Mouse (Mus musculus) liver, postnatal 0 days (tissue): ENCODE data around the gene Stmn1. TPM values are rescaled to one million over a fixed set of nuclear protein-coding genes. Genes with fewer than 3 reads are reported as not detected.
A peak's percentile ranks its signal among the peaks of the same experiment; 100 is the strongest.

Source experiments
- ATAC-seq: fragments of 200-750 bp; cut with Nextera tagmentation; 2 replicates; pipeline ENCODE4 v1.8.0; 2017; ENCODE audit warnings: mild to moderate bottlenecking, moderate library complexity
- DNase-seq: peaks from one replicate; pipeline ENCODE4 v3.0.0-alpha.2; 2016
- H3K27ac ChIP-seq: fragments of 300-500 bp; sonication (generic); 2 replicates; pipeline ENCODE4 v1.5.1; 2014; ENCODE audit warnings: antibody characterized with exemption, moderate library complexity, mild to moderate bottlenecking, low read depth
- H3K27me3 ChIP-seq: fragments of 300-500 bp; sonication (generic); 2 replicates; pipeline ENCODE4 v1.6.1; 2014; ENCODE audit warnings: low read length, control low read depth, mixed read lengths; ENCODE audit not compliant: insufficient read depth
- H3K36me3 ChIP-seq: fragments of 300-500 bp; sonication (generic); replicated peaks from 2 replicates; pipeline ENCODE4 v1.6.1; 2014; ENCODE audit warnings: mild to moderate bottlenecking, control low read depth, low read length, moderate library complexity, mixed read lengths; ENCODE audit not compliant: insufficient read depth
- H3K4me1 ChIP-seq: fragments of 300-500 bp; sonication (generic); 2 replicates; pipeline ENCODE4 v1.6.1; 2014; ENCODE audit warnings: antibody characterized with exemption, mild to moderate bottlenecking, control low read depth; ENCODE audit not compliant: insufficient read depth
- H3K4me2 ChIP-seq: fragments of 300-500 bp; sonication (generic); 2 replicates; pipeline ENCODE4 v1.6.1; 2014; ENCODE audit warnings: low read depth, mild to moderate bottlenecking, low read length, moderate library complexity, mixed read lengths
- H3K4me3 ChIP-seq: fragments of 300-500 bp; sonication (generic); 2 replicates; pipeline ENCODE4 v1.5.1; 2014; ENCODE audit warnings: low read depth, low read length
- H3K9ac ChIP-seq: fragments of 300-500 bp; sonication (generic); replicated peaks from 2 replicates; pipeline ENCODE4 v1.6.1; 2014; ENCODE audit warnings: mild to moderate bottlenecking, moderate library complexity
- H3K9me3 ChIP-seq: fragments of 300-500 bp; sonication (generic); 2 replicates; pipeline ENCODE4 v1.6.1; 2016; ENCODE audit warnings: mild to moderate bottlenecking, control low read depth, low read length, mixed read lengths
- CTCF ChIP-seq: sonication (generic); IDR thresholded peaks from 2 replicates; pipeline ENCODE4 v1.5.1; 2016; ENCODE audit warnings: antibody characterized with exemption, low read depth
- EP300 ChIP-seq: IDR thresholded peaks from 2 replicates; pipeline ENCODE4 v1.6.1; 2016; ENCODE audit warnings: antibody characterized with exemption, low read depth, mild to moderate bottlenecking
- WGBS: fragments of 180-500 bp; shearing (Covaris S2); extraction: QIAGEN DNeasy Blood & Tissue Kit; methylation state at CpG from one replicate; pipeline ENCODE4 v1.1.7; 2014; ENCODE audit not compliant: insufficient replicate concordance; 5-methylcytosine and 5-hydroxymethylcytosine counted together
- polyA plus RNA-seq: library from polyadenylated mRNA; unstranded; fragments of >200 nt; fragmentation: Nextera tagmentation; extraction: Ambion mirVana; gene quantifications from 2 replicates; pipeline ENCODE4 v1.2.1, GENCODE M21; 2015

Gene Stmn1
- polyA plus RNA-seq, 1 experiment from 2014 or later: 258 TPM

DNA sequence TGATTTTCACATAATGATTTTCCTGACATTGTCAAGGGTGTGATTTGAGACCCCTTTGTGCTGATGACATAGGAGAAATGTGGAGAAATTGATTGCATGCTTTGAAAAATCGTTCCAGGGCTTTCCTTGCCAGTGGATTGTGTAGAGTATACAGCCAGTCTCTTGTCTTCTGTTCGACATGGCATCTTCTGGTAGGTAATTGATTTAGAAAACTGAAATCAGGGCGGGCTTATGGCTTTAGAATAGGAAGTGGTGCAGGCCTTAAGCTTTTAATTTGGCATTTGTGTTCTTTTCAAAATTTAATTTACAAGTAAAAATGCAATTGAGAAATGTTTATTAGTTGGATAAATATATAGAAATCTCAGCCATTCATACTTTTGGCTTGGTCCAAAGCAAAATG is 1.9 kb downstream of the Stmn1 start:
- no peak for DNase-seq
- Histone ChIP-seq H3K4me2 (peak overlapping the region; percentile 96), H3K36me3 (peaks cover 31% of the 10 kb centered on the region), H3K27me3 (no peaks in the 10 kb centered on the region), H3K27ac (no peak overlapping the region), H3K9ac (no peak overlapping the region), H3K4me1 (peaks cover 21% of the 10 kb centered on the region), H3K9me3 (no peaks in the 10 kb centered on the region), H3K4me3 (peak overlapping the region; percentile 83)
- TF ChIP-seq EP300: no peak
- no peak for ATAC-seq
- WGBS: 79% methylated on average over 3 of the region's 3 CpGs

DNA sequence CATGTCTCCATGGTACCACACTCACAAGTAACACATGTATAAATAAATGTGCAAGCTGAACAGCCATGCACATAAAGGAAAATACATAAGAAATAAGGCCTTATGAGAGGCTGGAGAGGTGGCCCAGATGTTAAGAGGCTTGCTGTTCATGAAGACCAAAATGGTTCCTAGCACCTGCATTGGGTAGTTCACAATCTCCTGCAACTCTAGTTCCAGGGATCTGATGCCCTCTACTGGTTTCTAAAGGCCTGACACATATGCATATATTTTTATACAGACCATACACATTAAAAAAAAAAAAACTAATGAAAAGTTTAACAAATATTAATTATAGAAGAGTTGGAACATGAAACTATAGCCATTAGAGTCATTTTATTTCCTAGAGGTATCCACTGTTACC is 3.3 kb downstream of the Stmn1 start:
- Histone ChIP-seq H3K9ac (no peak overlapping the region), H3K4me1 (peaks cover 21% of the 10 kb centered on the region), H3K4me3 (no peak overlapping the region), H3K9me3 (no peaks in the 10 kb centered on the region), H3K36me3 (peaks cover 38% of the 10 kb centered on the region), H3K27me3 (no peaks in the 10 kb centered on the region), H3K4me2 (no peak overlapping the region), H3K27ac (no peak overlapping the region)
- ATAC-seq (no peak), DNase-seq (no peak)
- TF ChIP-seq EP300 (no peak), CTCF (peak; percentile 51)

DNA sequence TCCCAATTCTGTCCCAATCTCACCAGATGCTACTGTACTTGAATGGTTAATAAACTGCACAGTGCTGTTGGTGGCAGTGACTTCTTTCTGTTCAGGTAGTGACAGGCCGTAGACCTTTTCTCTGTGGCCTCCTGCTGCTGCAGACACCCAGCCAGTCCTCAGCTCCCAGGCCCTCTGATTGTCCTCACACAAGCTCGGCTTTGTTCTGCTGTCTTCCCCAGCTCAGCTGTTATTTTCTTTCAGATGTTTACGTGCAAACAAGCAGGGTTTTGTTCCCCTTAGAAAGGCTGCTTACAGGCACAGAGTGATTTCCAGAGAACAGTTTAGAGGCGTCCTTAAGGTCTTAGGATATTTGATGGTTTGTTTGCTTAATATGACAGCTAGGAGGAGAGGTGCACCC is 5.6 kb downstream of the Stmn1 start:
- Histone ChIP-seq H3K4me1 (peaks cover 8% of the 10 kb centered on the region; the same call in 1 of the 2 replicates), H3K4me2 (no peak overlapping the region), H3K4me3 (no peak overlapping the region), H3K27ac (no peak overlapping the region), H3K27me3 (no peaks in the 10 kb centered on the region), H3K9ac (no peak overlapping the region), H3K9me3 (no peaks in the 10 kb centered on the region), H3K36me3 (peaks cover 38% of the 10 kb centered on the region)
- whole genome bisulfite sequencing: 86% methylated on average over 4 of the region's 4 CpGs
- TF ChIP-seq EP300: no peak
- TF ChIP-seq CTCF: no peak
- DNase-seq: no peak
- ATAC-seq: no peak

DNA sequence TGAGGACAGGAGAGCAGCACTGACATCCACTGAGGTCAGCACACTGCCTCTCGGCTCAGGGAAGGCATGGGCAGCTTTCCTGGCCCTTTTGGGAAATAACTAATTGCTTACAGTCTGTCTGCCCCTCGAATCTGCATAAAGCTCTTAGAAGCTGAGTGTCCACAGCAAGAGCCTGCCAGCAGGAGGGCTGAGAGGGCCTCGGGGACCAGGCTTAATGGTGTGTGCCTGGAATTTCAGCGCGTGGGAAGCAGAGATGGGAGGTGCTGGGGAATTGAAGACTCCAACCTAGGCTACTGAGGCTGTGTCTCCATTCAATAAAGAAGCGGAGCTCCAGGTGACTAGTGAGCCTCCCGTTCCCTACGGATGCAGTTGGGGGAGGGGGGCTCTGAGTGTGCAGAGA is 6.1 kb downstream of the Stmn1 start:
- TF ChIP-seq EP300 (no peak), CTCF (no peak)
- 85% methylated on average over 8 of the region's 8 CpGs for WGBS
- peaks cover 38% of the 10 kb centered on the region for H3K36me3 ChIP-seq
- no peak overlapping the region for H3K27ac ChIP-seq
- no peaks in the 10 kb centered on the region for H3K27me3 ChIP-seq
- H3K9me3 ChIP-seq: no peaks in the 10 kb centered on the region
- H3K9ac ChIP-seq: no peak overlapping the region
- DNase-seq (no peak), ATAC-seq (no peak)
- H3K4me3 ChIP-seq: no peak overlapping the region
- H3K4me1 ChIP-seq: peaks cover 7% of the 10 kb centered on the region; the same call in 1 of the 2 replicates
- H3K4me2 ChIP-seq: no peak overlapping the region

DNA sequence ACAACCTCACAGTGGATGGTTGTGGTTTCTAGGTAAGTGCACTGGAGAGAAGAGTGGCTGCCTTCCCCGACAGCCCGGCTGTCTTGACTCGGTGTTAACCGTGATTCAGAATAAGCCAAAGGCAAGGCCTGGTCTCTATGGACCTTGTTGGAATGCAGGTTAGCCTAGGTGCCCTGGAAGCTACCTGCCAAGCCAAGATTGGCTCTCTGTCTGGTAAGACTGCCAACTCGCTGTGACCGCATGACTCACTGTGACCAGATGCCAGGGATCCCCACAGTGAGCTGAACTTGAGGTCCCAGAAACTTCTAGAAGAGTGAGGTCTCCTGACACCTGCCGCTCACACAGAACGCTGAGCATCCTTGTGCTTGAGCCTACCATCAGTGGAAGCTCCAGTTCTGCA is 8.8 kb downstream of the Stmn1 start:
- Histone ChIP-seq H3K4me2 (no peak overlapping the region), H3K36me3 (peaks cover 28% of the 10 kb centered on the region), H3K9me3 (no peaks in the 10 kb centered on the region), H3K4me1 (no peaks in the 10 kb centered on the region), H3K4me3 (no peak overlapping the region), H3K27me3 (no peaks in the 10 kb centered on the region), H3K9ac (no peak overlapping the region), H3K27ac (no peak overlapping the region)
- 89% methylated on average over 8 of the region's 8 CpGs for WGBS
- ATAC-seq (no peak), DNase-seq (no peak)
- no peak for TF ChIP-seq EP300
- no peak for TF ChIP-seq CTCF

DNA sequence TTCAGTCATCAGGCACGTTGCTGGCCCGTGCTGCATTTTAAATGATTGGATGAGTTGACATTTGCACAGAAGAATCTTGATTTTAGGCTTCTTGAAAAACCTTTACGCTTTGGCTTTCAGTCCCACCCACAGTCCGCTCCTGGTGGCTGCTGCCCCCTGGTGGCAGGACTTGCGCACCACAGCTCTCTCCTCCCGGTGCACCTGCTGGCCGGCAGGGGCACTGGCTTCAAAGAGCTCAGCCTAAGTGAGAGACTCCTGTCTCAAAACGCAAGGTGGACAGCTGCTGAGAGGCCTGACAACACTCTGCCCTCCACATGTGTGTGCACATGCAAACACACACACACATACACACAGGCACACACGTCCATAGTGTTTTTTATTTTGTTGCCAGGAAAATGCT is 9.9 kb downstream of the Stmn1 start:
- Histone ChIP-seq H3K27ac (no peak overlapping the region), H3K4me2 (no peak overlapping the region), H3K4me3 (no peak overlapping the region), H3K27me3 (no peaks in the 10 kb centered on the region), H3K9ac (no peak overlapping the region), H3K4me1 (peaks cover 4% of the 10 kb centered on the region; the same call in 1 of the 2 replicates), H3K36me3 (peaks cover 20% of the 10 kb centered on the region), H3K9me3 (no peaks in the 10 kb centered on the region)
- peak; percentile 94 for DNase-seq
- peak; percentile 80 for ATAC-seq
- no peak for TF ChIP-seq EP300
- peak; percentile 100 for TF ChIP-seq CTCF
- WGBS: 5% methylated on average over 9 of the region's 9 CpGs

DNA sequence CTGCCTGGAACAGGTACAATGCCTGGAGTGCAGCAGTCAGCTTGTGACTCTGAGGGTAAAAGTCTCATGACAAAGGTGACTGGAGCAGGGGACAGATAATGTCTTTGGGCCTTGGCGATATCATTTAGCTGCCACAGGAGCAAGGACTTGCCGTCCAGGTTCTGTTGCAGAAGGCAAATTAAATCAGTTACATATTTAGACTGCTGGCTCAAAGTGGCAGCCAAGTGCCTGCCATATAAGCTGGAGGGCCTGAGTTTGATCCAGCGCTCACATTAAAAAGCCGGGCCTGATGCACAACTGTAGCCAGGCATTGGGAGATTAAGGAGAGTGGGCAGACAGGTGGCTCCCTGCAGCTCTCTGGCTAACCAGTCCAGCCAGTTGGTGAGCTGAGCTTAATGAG is 11.7 kb downstream of the Stmn1 start:
- H3K4me1 ChIP-seq: peaks cover 4% of the 10 kb centered on the region; the same call in 1 of the 2 replicates
- H3K4me2 ChIP-seq: no peak overlapping the region
- no peaks in the 10 kb centered on the region for H3K27me3 ChIP-seq
- no peak overlapping the region for H3K9ac ChIP-seq
- peaks cover 9% of the 10 kb centered on the region; the same call in 1 of the 2 replicates for H3K36me3 ChIP-seq
- DNase-seq (no peak), ATAC-seq (no peak)
- no peak for TF ChIP-seq CTCF
- no peak for TF ChIP-seq EP300
- H3K27ac ChIP-seq: no peak overlapping the region
- H3K9me3 ChIP-seq: no peaks in the 10 kb centered on the region
- WGBS: 89% methylated on average over 4 of the region's 4 CpGs
- no peak overlapping the region for H3K4me3 ChIP-seq
